Mouse (Mus musculus): Measurements from ENCODE around the gene Slit3.

The Slit3 gene

GRCm38 (mm10) chr11:35625576-35625975 is 504.6 kb downstream of the Slit3 start:
- DNase-seq (ENCODE audit: low read depth, low spot score), result no peak

DNA sequence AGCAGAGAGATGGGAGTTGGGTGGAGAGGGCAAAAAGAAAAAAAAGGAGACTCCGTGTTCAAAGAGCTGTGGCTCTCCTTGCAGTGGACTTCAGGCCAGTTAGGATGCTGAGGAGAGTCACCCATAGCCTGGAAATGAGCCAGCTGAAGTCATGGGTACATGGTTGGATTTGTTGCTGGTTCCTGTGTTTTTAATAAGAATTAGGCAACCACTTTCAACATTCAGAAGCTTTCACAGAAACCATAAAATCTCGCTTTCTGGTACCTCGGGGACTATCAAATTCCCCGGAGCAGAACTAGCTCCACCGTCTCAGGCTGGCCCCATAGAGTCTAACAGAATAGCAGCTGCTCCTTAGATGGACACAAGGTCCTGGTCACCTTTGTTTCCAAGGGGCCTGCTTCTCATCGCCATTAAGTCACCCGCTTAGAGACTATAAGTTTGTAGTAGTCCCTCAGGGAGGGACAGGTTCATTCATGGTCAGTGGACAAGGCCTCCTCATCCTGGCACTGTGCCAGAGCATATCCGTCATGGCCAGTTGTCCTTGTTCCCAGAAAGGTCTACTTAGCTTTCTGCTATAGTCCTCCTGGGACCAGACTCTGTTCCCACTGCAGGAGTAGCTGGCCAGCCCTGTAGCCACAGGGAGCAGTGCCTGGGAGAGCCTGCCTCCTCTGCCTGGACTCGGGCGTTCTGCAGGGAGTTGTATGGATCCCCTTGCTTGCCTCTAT is 505.3 kb downstream of the Slit3 start:
- DNase-seq (ENCODE audit: low read depth, low spot score), result no peak

DNA sequence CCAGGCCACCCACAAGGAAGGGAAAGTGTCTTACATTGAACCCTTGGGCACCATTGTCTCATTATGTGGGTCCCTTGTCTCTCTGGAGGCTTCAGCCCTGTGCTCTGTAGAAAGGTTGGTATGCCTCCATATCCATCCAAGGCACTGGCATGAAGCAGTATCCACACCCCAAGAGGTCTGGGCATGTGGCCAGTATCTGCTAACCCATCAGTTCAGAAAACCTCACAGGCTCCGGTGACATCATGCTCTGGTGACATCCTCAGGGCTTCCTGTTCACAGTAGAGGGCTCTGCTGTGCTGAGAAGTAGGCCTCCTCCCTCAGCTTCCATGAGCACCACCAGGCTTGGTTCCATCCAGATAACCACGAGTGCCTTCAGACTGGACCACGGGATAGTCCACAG is 506.8 kb downstream of the Slit3 start:
- DNase-seq (ENCODE audit: low read depth, low spot score), result no peak

DNA sequence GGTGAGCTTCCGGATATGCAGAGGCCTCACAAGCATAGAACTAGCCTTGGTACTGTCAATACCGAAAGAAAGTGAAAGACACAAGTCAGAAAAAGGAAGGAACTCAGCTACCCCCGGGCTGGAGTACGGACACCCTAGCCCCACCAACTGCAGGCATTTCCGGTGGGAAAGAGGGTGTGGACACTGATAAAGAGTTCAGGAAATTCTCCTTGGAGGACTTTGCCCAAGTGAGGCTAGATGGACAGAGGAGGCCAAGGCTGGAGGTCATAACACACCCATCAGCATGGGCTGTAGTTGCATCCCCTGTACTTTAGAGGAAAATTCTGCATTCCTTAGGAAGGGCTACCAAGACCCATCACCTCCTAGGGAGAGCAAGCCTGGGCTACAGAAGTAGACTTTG is 511.2 kb downstream of the Slit3 start:
- no peak for DNase-seq (ENCODE audit: low read depth, low spot score)

GRCm38 (mm10) chr11:35637102-35637501 is 516.1 kb downstream of the Slit3 start:
- no peak for DNase-seq (ENCODE audit: low read depth, low spot score)

DNA sequence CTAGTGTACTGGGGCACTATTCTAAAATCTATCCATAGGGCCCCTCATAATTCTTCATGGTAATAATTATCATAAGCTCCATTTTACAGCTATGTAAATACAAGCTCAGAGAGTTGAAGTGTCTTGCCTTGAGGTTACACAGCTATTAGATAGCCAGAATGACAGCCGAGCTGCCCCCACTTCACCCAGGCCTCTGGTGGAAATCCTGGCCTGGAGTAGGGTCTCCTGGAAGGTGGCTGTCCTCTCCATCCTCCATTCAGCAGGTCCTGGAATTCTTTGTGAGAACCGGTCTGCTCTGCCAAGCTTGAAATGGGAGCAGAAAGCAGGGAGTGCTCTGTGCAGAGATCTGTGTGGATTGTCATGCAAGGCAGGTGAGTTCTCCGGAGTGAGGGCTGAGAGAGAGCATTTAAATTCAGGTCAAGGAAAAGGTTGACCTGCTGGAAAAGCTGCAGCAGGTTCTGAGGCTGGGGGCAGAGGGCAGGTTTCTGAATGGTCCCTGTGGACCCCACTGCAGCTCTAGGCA is 517.9 kb downstream of the Slit3 start:
- no peak for DNase-seq (ENCODE audit: low read depth, low spot score)

DNA sequence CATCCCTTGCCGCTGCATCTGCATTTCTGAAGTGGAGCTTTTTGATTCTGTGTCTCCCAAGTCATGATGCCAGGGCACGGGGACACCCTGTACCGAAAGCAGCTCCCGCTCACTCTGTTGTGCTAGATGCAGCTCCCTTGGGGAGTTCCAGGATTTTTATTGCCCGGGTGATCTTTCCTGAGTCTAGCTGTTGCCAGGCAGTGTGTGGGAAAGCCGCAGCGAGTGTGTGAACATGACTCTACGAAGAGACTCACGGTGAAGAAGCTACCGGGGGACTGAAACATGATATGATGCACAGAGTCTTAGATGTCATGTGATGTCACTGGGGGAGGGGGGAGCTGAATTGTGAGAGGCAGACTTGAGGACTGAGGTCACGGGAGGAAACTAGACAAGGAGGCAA is 518.4 kb downstream of the Slit3 start:
- no peak for DNase-seq (ENCODE audit: low read depth, low spot score)

- no peak for DNase-seq (ENCODE audit: low read depth, low spot score)
Observed at GRCm38 (mm10) chr11:35651286-35651685, 530.3 kb downstream of the Slit3 start.

- no peak for DNase-seq (ENCODE audit: low read depth, low spot score)
Observed at GRCm38 (mm10) chr11:35655836-35656235, 534.8 kb downstream of the Slit3 start.

DNA sequence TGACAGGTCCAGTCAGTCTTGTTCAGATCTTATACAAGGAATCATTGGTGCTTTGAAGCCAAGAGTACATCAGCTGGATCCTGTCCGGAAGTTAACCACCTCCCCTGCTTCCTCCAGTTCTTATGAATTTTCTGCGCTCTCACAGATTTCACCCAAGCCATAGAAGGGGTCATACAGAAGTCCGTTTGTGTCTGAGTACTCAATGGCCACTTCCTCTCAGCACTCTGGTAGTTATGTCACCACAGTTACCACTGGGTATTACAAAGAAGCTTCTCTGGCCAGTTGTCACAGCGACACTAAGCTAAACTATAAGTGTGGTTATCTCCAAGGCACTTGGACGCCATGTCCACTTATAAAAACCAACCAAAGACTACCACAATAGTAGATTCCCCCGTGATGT is 536.6 kb downstream of the Slit3 start:
- no peak for DNase-seq (ENCODE audit: low read depth, low spot score)

GRCm38 (mm10) chr11:35660967-35661366 is 539.9 kb downstream of the Slit3 start:
- DNase-seq (ENCODE audit: low read depth, low spot score), result no peak

DNA sequence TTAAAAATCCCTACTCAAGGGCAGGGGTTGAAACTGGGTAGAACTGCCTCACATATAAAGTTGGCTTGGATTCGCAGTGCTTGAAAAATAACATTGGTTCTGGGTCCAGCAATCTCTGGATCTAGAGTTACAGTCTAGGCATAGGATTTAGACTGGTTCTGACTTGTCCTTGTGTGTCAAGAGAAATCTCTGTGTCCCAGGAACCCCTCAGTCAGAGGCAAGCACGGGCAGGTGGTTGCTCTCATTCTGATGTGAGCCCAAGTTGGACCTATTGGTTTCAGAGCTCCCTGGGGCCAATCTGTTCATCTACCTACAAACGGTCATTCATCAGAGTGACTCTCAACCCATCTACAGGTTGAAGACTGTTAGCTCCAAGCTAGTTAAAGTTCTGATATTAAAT is 541.9 kb downstream of the Slit3 start:
- no peak for DNase-seq (ENCODE audit: low read depth, low spot score)

DNA sequence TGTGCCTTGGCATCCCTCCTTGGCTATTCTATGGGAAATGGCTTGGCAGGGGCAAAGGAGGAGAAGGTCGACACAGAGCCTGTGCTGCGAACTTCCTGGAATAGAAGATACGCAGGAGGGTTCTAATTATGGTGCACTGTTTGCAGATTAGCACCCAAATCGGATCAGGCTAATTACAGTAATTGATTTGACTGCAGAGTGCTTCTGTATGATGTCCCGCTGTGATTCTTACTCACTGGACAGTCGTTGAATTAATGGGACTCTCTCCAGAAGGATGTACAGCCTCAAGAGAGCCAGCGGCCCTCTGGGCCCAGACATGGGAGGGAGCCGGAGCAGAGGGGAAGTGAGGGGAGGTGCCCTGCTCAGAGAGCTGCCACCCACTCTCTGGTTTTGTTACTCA is 542.6 kb downstream of the Slit3 start:
- peak; percentile 53 for DNase-seq (ENCODE audit: low read depth, low spot score)

DNA sequence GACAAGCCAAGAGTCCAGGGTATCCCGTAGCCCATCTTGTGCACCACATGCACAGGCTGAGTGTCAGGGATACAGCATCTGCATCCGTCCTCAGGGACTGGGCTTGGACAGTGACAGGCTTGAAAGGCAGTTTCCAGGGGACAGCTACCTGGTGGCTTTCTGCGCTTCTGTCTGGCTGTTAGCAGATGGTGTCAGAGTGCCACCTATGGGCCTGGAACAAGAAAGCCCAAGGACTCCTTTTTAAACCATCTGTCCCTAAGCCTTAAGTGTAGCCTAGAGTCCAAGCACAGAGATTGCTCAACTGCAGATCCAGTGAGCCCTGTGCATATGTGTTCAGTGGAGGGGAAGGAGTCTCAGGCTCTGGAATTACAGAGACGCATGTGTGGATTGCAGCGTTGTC is 544.0 kb downstream of the Slit3 start:
- peak; percentile 49 for DNase-seq (ENCODE audit: low read depth, low spot score)

GRCm38 (mm10) chr11:35667428-35667827 is 546.4 kb downstream of the Slit3 start:
- no peak for DNase-seq (ENCODE audit: low read depth, low spot score)

DNA sequence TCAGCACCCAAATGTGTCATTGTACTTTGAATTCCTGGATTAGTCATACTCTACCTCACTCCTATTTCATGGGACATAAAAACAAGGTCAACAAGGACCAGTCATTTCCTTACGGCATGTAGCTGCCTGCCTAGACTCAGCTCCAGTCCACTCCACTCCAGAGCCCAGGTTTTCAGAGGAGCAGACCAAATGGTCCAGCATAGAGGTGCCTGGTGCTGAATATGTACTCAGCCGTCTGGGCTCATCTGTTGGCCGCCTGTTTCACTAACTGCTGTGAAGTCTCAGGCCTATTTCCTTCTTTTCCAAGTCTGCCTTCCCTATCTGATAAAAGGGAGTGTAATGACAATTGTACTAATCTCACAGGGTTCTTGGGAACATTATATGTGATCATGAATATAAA is 547.1 kb downstream of the Slit3 start:
- no peak for DNase-seq (ENCODE audit: low read depth, low spot score)

DNA sequence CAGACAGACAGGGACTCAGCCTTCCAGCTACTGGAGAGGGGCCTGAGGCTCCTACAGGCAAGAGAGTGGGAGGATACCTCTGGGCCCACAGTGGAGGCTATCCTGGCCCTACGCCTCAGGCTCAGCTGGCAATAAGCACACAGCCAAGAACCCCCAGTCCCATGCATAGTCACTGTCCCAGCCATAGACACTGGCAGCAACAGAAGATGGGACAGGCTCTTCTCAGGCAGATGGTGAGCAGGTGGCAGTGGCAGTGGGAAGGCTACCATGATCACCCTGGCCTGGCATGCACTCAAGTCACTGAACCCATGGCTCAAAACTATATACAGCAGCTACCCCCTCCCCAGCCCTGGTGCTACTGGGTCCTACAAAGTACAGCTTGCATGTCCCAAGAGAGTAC is 547.7 kb downstream of the Slit3 start:
- no peak for DNase-seq (ENCODE audit: low read depth, low spot score)

DNA sequence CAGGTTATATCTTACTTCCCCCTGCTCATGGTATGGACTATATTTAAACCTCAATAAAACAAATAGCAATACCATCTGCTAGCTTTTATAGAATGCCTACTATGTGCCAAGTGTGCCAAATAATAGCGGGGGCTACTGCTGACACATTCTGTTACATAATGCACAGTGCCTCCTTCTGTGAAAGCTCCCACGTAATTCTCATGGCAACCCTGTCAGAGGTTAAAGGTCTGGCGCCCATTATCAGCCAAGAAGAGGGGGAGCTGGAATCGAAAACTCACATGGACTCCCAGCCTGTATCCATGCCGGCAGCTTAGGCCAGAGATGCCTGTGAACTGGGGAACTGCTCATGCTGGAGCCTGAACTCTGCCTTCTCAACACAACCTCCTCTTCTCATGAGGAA is 548.5 kb downstream of the Slit3 start:
- DNase-seq (ENCODE audit: low read depth, low spot score), result no peak

GRCm38 (mm10) chr11:35670181-35670580 is 549.2 kb downstream of the Slit3 start:
- no peak for DNase-seq (ENCODE audit: low read depth, low spot score)

GRCm38 (mm10) chr11:35670746-35671145 is 549.7 kb downstream of the Slit3 start:
- no peak for DNase-seq (ENCODE audit: low read depth, low spot score)

- DNase-seq (ENCODE audit: low read depth, low spot score), result no peak
Observed at GRCm38 (mm10) chr11:35673050-35673449, 552.0 kb downstream of the Slit3 start.

DNA sequence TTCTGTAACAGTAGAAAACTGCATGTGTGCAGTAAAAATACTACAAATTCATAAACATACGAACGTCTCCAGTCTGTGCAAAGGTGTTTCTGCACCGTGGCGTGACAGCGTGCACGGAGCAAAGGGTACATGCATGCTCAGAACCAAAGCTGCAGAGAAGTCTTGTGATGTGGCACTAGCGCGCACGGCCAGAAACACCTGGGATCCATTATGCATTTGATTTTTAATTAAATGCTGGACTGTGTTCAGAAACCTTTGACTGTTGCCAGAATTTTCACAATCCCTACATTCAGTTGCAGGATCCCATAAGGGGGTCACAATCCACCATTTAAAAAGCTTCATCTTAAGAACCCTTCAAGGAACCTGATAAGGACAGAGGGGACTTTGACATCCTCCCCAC is 553.2 kb downstream of the Slit3 start:
- DNase-seq (ENCODE audit: low read depth, low spot score), result no peak

GRCm38 (mm10) chr11:35676744-35677143 is 555.7 kb downstream of the Slit3 start:
- no peak for DNase-seq (ENCODE audit: low read depth, low spot score)

DNA sequence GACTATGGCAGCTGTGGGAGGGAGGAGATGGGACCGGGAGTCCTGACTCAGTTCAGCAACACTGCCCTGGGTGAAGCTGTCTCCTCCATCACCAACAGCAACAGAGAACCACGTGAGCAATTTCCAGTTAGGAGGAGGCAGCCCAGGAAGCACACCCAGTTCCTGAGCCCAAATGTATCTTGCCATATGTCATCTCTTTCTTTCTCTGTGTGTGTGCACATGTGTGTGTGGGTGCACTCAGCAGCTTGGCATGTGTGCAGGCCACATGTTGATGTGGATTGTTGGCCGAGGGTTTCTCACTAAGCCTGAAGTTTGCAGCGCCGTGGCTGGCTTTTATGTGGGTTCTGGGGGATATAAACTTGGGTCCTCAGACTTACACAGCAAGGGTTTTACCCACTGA is 559.0 kb downstream of the Slit3 start:
- DNase-seq (ENCODE audit: low read depth, low spot score), result no peak
